Mouse (Mus musculus): ENCODE measurements around the gene Klhdc7b. TPM values are rescaled to one million over a fixed set of nuclear protein-coding genes. Genes with fewer than 3 reads are reported as not detected.
A peak's percentile ranks its signal among the peaks of the same experiment; 100 is the strongest.

Gene Klhdc7b
- polyA plus RNA-seq, 1 experiment = not detected

- 88% methylated on average over 15 of the region's 15 CpGs for WGBS
- H3K4me1 ChIP-seq (ENCODE audit: control insufficient read depth, insufficient read depth, low read length) = peaks cover 7% of the 10 kb centered on the region; the same call in 1 of the 2 replicates
- DNase-seq = no peak
- TF ChIP-seq CTCF (conservative IDR thresholded peaks at IDR 0.05; ENCODE audit: insufficient read depth, insufficient read length, low read depth, low read length) = no peak
- H3K27me3 ChIP-seq (replicated peaks; ENCODE audit: control insufficient read depth, insufficient read depth, low read length) = no peaks in the 10 kb centered on the region
- peaks cover 3% of the 10 kb centered on the region; the same call in 1 of the 2 replicates for H3K36me3 ChIP-seq (ENCODE audit: control insufficient read depth, insufficient read depth, low read length)
- H3K27ac ChIP-seq (ENCODE audit: insufficient read depth, low read depth, low read length) = no peak overlapping the region
- no peak overlapping the region for H3K4me3 ChIP-seq (ENCODE audit: insufficient read depth, low read depth, low read length)
These were observed 33.4 kb upstream of the Klhdc7b start for GRCm38 (mm10) chr15:89351302-89351701.

- Histone ChIP-seq H3K27me3 (replicated peaks; ENCODE audit: control insufficient read depth, insufficient read depth, low read length) (no peaks in the 10 kb centered on the region), H3K4me3 (ENCODE audit: insufficient read depth, low read depth, low read length) (no peak overlapping the region), H3K27ac (ENCODE audit: insufficient read depth, low read depth, low read length) (no peak overlapping the region), H3K4me1 (ENCODE audit: control insufficient read depth, insufficient read depth, low read length) (peaks cover 7% of the 10 kb centered on the region; the same call in 1 of the 2 replicates), H3K36me3 (ENCODE audit: control insufficient read depth, insufficient read depth, low read length) (peaks cover 3% of the 10 kb centered on the region; the same call in 1 of the 2 replicates)
- no peak for DNase-seq
- WGBS = 94% methylated on average over 14 of the region's 14 CpGs
- TF ChIP-seq CTCF (conservative IDR thresholded peaks at IDR 0.05; ENCODE audit: insufficient read depth, insufficient read length, low read depth, low read length) = no peak
- TF ChIP-seq POLR2A (IDR thresholded peaks at IDR 0.05; ENCODE audit: low read depth, low read length) = no peak
These were observed 32.7 kb upstream of the Klhdc7b start for GRCm38 (mm10) chr15:89352054-89352453.

- peaks cover 3% of the 10 kb centered on the region; the same call in 1 of the 2 replicates for H3K36me3 ChIP-seq (ENCODE audit: control insufficient read depth, insufficient read depth, low read length)
- WGBS = 96% methylated on average over 12 of the region's 12 CpGs
- no peak overlapping the region for H3K27ac ChIP-seq (ENCODE audit: insufficient read depth, low read depth, low read length)
- H3K27me3 ChIP-seq (replicated peaks; ENCODE audit: control insufficient read depth, insufficient read depth, low read length) = no peaks in the 10 kb centered on the region
- H3K4me3 ChIP-seq (ENCODE audit: insufficient read depth, low read depth, low read length) = no peak overlapping the region
- H3K4me1 ChIP-seq (ENCODE audit: control insufficient read depth, insufficient read depth, low read length) = peaks cover 7% of the 10 kb centered on the region; the same call in 1 of the 2 replicates
- TF ChIP-seq CTCF (conservative IDR thresholded peaks at IDR 0.05; ENCODE audit: insufficient read depth, insufficient read length, low read depth, low read length) = no peak
- no peak for TF ChIP-seq POLR2A (IDR thresholded peaks at IDR 0.05; ENCODE audit: low read depth, low read length)
- no peak for DNase-seq
These were observed 31.9 kb upstream of the Klhdc7b start for GRCm38 (mm10) chr15:89352795-89353194.

- peaks cover 3% of the 10 kb centered on the region; the same call in 1 of the 2 replicates for H3K36me3 ChIP-seq (ENCODE audit: control insufficient read depth, insufficient read depth, low read length)
- DNase-seq = no peak
- no peak overlapping the region for H3K4me3 ChIP-seq (ENCODE audit: insufficient read depth, low read depth, low read length)
- 96% methylated on average over 16 of the region's 16 CpGs for WGBS
- TF ChIP-seq CTCF (conservative IDR thresholded peaks at IDR 0.05; ENCODE audit: insufficient read depth, insufficient read length, low read depth, low read length) (no peak), POLR2A (IDR thresholded peaks at IDR 0.05; ENCODE audit: low read depth, low read length) (no peak)
- H3K27ac ChIP-seq (ENCODE audit: insufficient read depth, low read depth, low read length) = no peak overlapping the region
- H3K4me1 ChIP-seq (ENCODE audit: control insufficient read depth, insufficient read depth, low read length) = peaks cover 7% of the 10 kb centered on the region; the same call in 1 of the 2 replicates
- no peaks in the 10 kb centered on the region for H3K27me3 ChIP-seq (replicated peaks; ENCODE audit: control insufficient read depth, insufficient read depth, low read length)
These were observed 30.9 kb upstream of the Klhdc7b start for GRCm38 (mm10) chr15:89353837-89354236.

GRCm38 (mm10) chr15:89354455-89354854, 30.3 kb upstream of the Klhdc7b start:
- 42% methylated on average over 7 of the region's 7 CpGs for WGBS
- DNase-seq = no peak
- H3K27me3 ChIP-seq (replicated peaks; ENCODE audit: control insufficient read depth, insufficient read depth, low read length) = no peaks in the 10 kb centered on the region
- H3K36me3 ChIP-seq (ENCODE audit: control insufficient read depth, insufficient read depth, low read length) = peaks cover 3% of the 10 kb centered on the region; the same call in 1 of the 2 replicates
- peak overlapping the region; percentile 52; the same call in 1 of the 2 replicates for H3K4me3 ChIP-seq (ENCODE audit: insufficient read depth, low read depth, low read length)
- no peak overlapping the region for H3K27ac ChIP-seq (ENCODE audit: insufficient read depth, low read depth, low read length)
- peaks cover 7% of the 10 kb centered on the region; the same call in 1 of the 2 replicates for H3K4me1 ChIP-seq (ENCODE audit: control insufficient read depth, insufficient read depth, low read length)
- TF ChIP-seq POLR2A (IDR thresholded peaks at IDR 0.05; ENCODE audit: low read depth, low read length) (no peak), CTCF (conservative IDR thresholded peaks at IDR 0.05; ENCODE audit: insufficient read depth, insufficient read length, low read depth, low read length) (no peak)

GRCm38 (mm10) chr15:89355241-89356187, 29.2 kb upstream of the Klhdc7b start, which contains the start of the genes Lmf2 and Ncaph2:
Lmf2 (minus strand) TSS chr15:89355659.
Ncaph2 (plus strand) TSS chr15:89355719.
- peak; percentile 97 for DNase-seq
- Histone ChIP-seq H3K4me1 (ENCODE audit: control insufficient read depth, insufficient read depth, low read length) (peaks cover 7% of the 10 kb centered on the region; the same call in 1 of the 2 replicates), H3K36me3 (ENCODE audit: control insufficient read depth, insufficient read depth, low read length) (peaks cover 3% of the 10 kb centered on the region; the same call in 1 of the 2 replicates), H3K4me3 (ENCODE audit: insufficient read depth, low read depth, low read length) (peak within 1 kb of the TSS; percentile 97), H3K27me3 (replicated peaks; ENCODE audit: control insufficient read depth, insufficient read depth, low read length) (no peaks in the 10 kb centered on the region), H3K27ac (ENCODE audit: insufficient read depth, low read depth, low read length) (peak within 1 kb of the TSS; percentile 82)
- TF ChIP-seq CTCF (conservative IDR thresholded peaks at IDR 0.05; ENCODE audit: insufficient read depth, insufficient read length, low read depth, low read length) = no peak
- peak; percentile 14 for TF ChIP-seq POLR2A (IDR thresholded peaks at IDR 0.05; ENCODE audit: low read depth, low read length)
- WGBS = under 1% methylated on average over 64 of the region's 64 CpGs

GRCm38 (mm10) chr15:89356372-89356771, 28.3 kb upstream of the Klhdc7b start:
- WGBS = 0% methylated on average over 15 of the region's 15 CpGs
- no peak for TF ChIP-seq CTCF (conservative IDR thresholded peaks at IDR 0.05; ENCODE audit: insufficient read depth, insufficient read length, low read depth, low read length)
- TF ChIP-seq POLR2A (IDR thresholded peaks at IDR 0.05; ENCODE audit: low read depth, low read length) = no peak
- H3K27ac ChIP-seq (ENCODE audit: insufficient read depth, low read depth, low read length) = peak overlapping the region; percentile 82; the same call in 1 of the 2 replicates
- peak overlapping the region; percentile 97 for H3K4me3 ChIP-seq (ENCODE audit: insufficient read depth, low read depth, low read length)
- H3K4me1 ChIP-seq (ENCODE audit: control insufficient read depth, insufficient read depth, low read length) = peaks cover 7% of the 10 kb centered on the region; the same call in 1 of the 2 replicates
- H3K36me3 ChIP-seq (ENCODE audit: control insufficient read depth, insufficient read depth, low read length) = peaks cover 3% of the 10 kb centered on the region; the same call in 1 of the 2 replicates
- no peaks in the 10 kb centered on the region for H3K27me3 ChIP-seq (replicated peaks; ENCODE audit: control insufficient read depth, insufficient read depth, low read length)
- DNase-seq = peak; percentile 75

All from kidney, adult 2 months (tissue).